Mouse (Mus musculus) MEL (cell line): ENCODE results near the gene Prmt1.

Experiments used
- CHD2 ChIP-seq: IDR thresholded peaks from 2 replicates; pipeline ENCODE4 v1.6.1; 2011; ENCODE audit warnings: low read length, improper control_type of control experiment
- CTCF ChIP-seq, 3 experiments: IDR thresholded peaks in 2 of 3; conservative IDR thresholded peaks in 1 of 3; 2 replicates each; pipeline ENCODE4 v1.5.1; 2011 to 2012; ENCODE audit warnings: low read length in 3 of 3, low read depth in 2 of 3, mild to moderate bottlenecking in 2 of 3, improper control_type of control experiment in 1 of 3, inconsistent platforms in 1 of 3, mixed read lengths in 1 of 3, moderate library complexity in 1 of 3; ENCODE audit not compliant: control insufficient read depth in 1 of 3, insufficient read depth in 1 of 3, poor library complexity in 1 of 3, severe bottlenecking in 1 of 3
- GATA1 ChIP-seq: IDR thresholded peaks from 2 replicates; pipeline ENCODE4 v1.6.1; 2011; ENCODE audit warnings: low read depth, low read length, improper control_type of control experiment
- MAFK ChIP-seq: IDR thresholded peaks from 2 replicates; pipeline ENCODE4 v1.6.1; 2011; ENCODE audit warnings: low read depth, mild to moderate bottlenecking, low read length, improper control_type of control experiment, borderline replicate concordance
- MEF2A ChIP-seq: IDR thresholded peaks from 2 replicates; pipeline ENCODE4 v1.6.1; 2014; ENCODE audit warnings: low read depth, mild to moderate bottlenecking, inconsistent platforms, low read length, improper control_type of control experiment; ENCODE audit not compliant: poor library complexity, insufficient replicate concordance, severe bottlenecking; ENCODE audit errors: extremely low read depth
- POLR2A ChIP-seq, 2 experiments: IDR thresholded peaks; 2 replicates each; pipeline ENCODE4 v1.6.1; 2011 to 2012; ENCODE audit warnings: low read length in 2 of 2, mild to moderate bottlenecking in 2 of 2, control low read depth in 1 of 2, improper control_type of control experiment in 1 of 2, low read depth in 1 of 2, moderate library complexity in 1 of 2; ENCODE audit not compliant: control insufficient read depth in 1 of 2, insufficient read depth in 1 of 2, poor library complexity in 1 of 2
- RAD21 ChIP-seq: IDR thresholded peaks from 2 replicates; pipeline ENCODE4 v1.6.1; 2011; ENCODE audit warnings: mild to moderate bottlenecking, low read depth, low read length, improper control_type of control experiment
- RCOR1 ChIP-seq: IDR thresholded peaks from 2 replicates; pipeline ENCODE4 v1.6.1; 2012; ENCODE audit warnings: low read depth, mild to moderate bottlenecking, inconsistent platforms, low read length, improper control_type of control experiment
- SIN3A ChIP-seq: IDR thresholded peaks from 2 replicates; pipeline ENCODE4 v1.6.1; 2012; ENCODE audit warnings: low read length, improper control_type of control experiment, inconsistent platforms
- UBTF ChIP-seq: IDR thresholded peaks from 2 replicates; pipeline ENCODE4 v1.6.1; 2012; ENCODE audit warnings: low read depth, mild to moderate bottlenecking, inconsistent platforms, low read length, improper control_type of control experiment, moderate library complexity, borderline replicate concordance; ENCODE audit not compliant: insufficient read depth
- USF1 ChIP-seq: IDR thresholded peaks from 2 replicates; pipeline ENCODE4 v1.6.1; 2014; ENCODE audit warnings: low read depth, mild to moderate bottlenecking, inconsistent platforms, low read length, improper control_type of control experiment, moderate library complexity
- ZKSCAN1 ChIP-seq: IDR thresholded peaks from 2 replicates; pipeline ENCODE4 v1.6.1; 2012; ENCODE audit warnings: low read depth, mild to moderate bottlenecking, inconsistent platforms, low read length, improper control_type of control experiment, moderate library complexity
- ZNF384 ChIP-seq: IDR thresholded peaks from 2 replicates; pipeline ENCODE4 v1.6.1; 2012; ENCODE audit warnings: low read depth, mild to moderate bottlenecking, inconsistent platforms, low read length, improper control_type of control experiment

DNA sequence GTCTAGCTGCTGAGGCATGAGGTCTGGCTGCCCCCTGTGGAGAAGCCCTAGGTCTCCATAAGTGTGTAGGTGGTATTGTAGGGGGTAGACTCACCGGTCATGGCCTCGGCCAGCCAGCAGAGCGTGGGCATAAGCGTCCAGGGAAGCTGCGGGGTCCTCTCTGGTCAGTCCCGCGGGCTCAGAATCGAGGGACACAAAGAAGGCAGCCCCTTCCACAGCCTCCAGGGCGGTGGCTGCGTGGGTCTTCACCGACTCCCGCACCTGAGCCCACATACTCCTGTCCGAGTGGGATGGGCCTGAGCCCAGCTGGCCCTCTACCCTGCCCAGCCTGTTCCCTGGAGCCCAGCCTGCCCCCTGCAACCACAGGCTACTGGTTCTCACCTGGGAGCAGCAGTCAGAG lies 21.4 kb downstream of the Prmt1 start:
- TF ChIP-seq GATA1: no peak
- no peak for TF ChIP-seq ZKSCAN1
- TF ChIP-seq POLR2A (IDR thresholded peaks at IDR 0.05; ENCODE audit: control insufficient read depth in 1 of 2, insufficient read depth in 1 of 2, low read depth in 1 of 2, low read length in 2 of 2, poor library complexity in 1 of 2): no peak
- no peak for TF ChIP-seq MAFK
- no peak for TF ChIP-seq SIN3A
- TF ChIP-seq MEF2A: no peak
- TF ChIP-seq CTCF (IDR thresholded peaks at IDR 0.05 in 2 of 3, conservative IDR thresholded peaks at IDR 0.05 in 1 of 3; ENCODE audit: control insufficient read depth in 1 of 3, insufficient read depth in 1 of 3, low read depth in 2 of 3, low read length in 3 of 3, poor library complexity in 1 of 3, severe bottlenecking in 1 of 3): no peak
- no peak for TF ChIP-seq RCOR1
- TF ChIP-seq RAD21: no peak
- no peak for TF ChIP-seq UBTF
- TF ChIP-seq USF1: no peak
- TF ChIP-seq CHD2: no peak
- TF ChIP-seq ZNF384: no peak
